Mouse (Mus musculus) v-Abl transformed pro-B cells (cell line): ENCODE measurements around the gene Cpne2.

Experiments
- in situ Hi-C, 2 experiments: fragments of 400-800 bp; cut with MboI; formaldehyde crosslinking; loops; one replicate each; pipeline ENCODE4 v1.15.1; 2025; ENCODE audit not compliant: unreplicated experiment in 2 of 2

Cpne2 gene

GRCm38 (mm10) chr8:94532000-94532399, 790 bp upstream of the Cpne2 start:
- in situ Hi-C loops, result no loop called here

GRCm38 (mm10) chr8:94532525-94532872, 291 bp upstream of the Cpne2 start:
- in situ Hi-C loops, result no loop called here

GRCm38 (mm10) chr8:94534612-94535011, 1.8 kb downstream of the Cpne2 start:
- in situ Hi-C loops, result no loop called here

GRCm38 (mm10) chr8:94535631-94536030, 2.8 kb downstream of the Cpne2 start:
- in situ Hi-C loops, result no loop called here

- in situ Hi-C loops, result no loop called here
Measured at GRCm38 (mm10) chr8:94537456-94537855, 4.7 kb downstream of the Cpne2 start.

- in situ Hi-C loops, result no loop called here
Measured at GRCm38 (mm10) chr8:94540025-94540424, 7.2 kb downstream of the Cpne2 start.

- in situ Hi-C loops, result no loop called here
Measured at GRCm38 (mm10) chr8:94540889-94541795, 8.4 kb downstream of the Cpne2 start.

GRCm38 (mm10) chr8:94543981-94544380, 11.2 kb downstream of the Cpne2 start:
- in situ Hi-C loops, result no loop called here

GRCm38 (mm10) chr8:94549041-94549440, 16.3 kb downstream of the Cpne2 start:
- in situ Hi-C loops, result no loop called here

GRCm38 (mm10) chr8:94549482-94549881, 16.7 kb downstream of the Cpne2 start:
- in situ Hi-C loops, result no loop called here

GRCm38 (mm10) chr8:94549998-94550397, 17.2 kb downstream of the Cpne2 start:
- in situ Hi-C loops, result no loop called here

- in situ Hi-C loops, result no loop called here
Measured at GRCm38 (mm10) chr8:94551471-94552422, 19.0 kb downstream of the Cpne2 start.

- in situ Hi-C loops, result no loop called here
Measured at GRCm38 (mm10) chr8:94552696-94553095, 19.9 kb downstream of the Cpne2 start.

- in situ Hi-C loops, result no loop called here
Measured at GRCm38 (mm10) chr8:94557281-94557680, 24.5 kb downstream of the Cpne2 start.

GRCm38 (mm10) chr8:94561256-94561655, 28.5 kb downstream of the Cpne2 start:
- in situ Hi-C loops, result no loop called here

- in situ Hi-C loops, result no loop called here
Measured at GRCm38 (mm10) chr8:94564421-94564820, 31.6 kb downstream of the Cpne2 start.

- in situ Hi-C loops, result no loop called here
Measured at GRCm38 (mm10) chr8:94566033-94566432, 33.2 kb downstream of the Cpne2 start.

- in situ Hi-C loops, result no loop called here
Measured at GRCm38 (mm10) chr8:94566446-94567158, 33.8 kb downstream of the Cpne2 start.

GRCm38 (mm10) chr8:94567159-94567849, 34.5 kb downstream of the Cpne2 start:
- in situ Hi-C loops, result no loop called here

GRCm38 (mm10) chr8:94568098-94568497, 35.3 kb downstream of the Cpne2 start:
- in situ Hi-C loops, result no loop called here
